Mouse (Mus musculus): ENCODE results near the gene Fam167b. TPM values are rescaled to one million over a fixed set of nuclear protein-coding genes. Genes with fewer than 3 reads are reported as not detected.

The Fam167b gene
- total RNA-seq, 2 experiments from 2014 or later = 0.53 to 0.83 TPM

GRCm38 (mm10) chr4:129609139-129609631 is 30.8 kb upstream of the Fam167b start:
- intact Hi-C loops (cut with DNase I) = loop anchor here (2.0 to 5.0 kb wide), 5 partner anchors 24 to 272 kb away; partner anchors contain the start of genes Rbbp4 and Zbtb8os
- no peak for DNase-seq

- DNase-seq = peak; percentile 79 to 90
- intact Hi-C loops (cut with DNase I) = loop anchor here (2.0 to 5.0 kb wide), 5 partner anchors 24 to 271 kb away; partner anchors contain the start of genes Rbbp4 and Zbtb8os
These were observed 30.2 kb upstream of the Fam167b start for GRCm38 (mm10) chr4:129608426-129609025.

GRCm38 (mm10) chr4:129600233-129601158 is 22.1 kb upstream of the Fam167b start, which contains the start of the genes Eif3i and Tmem234:
TSS of gene Eif3i (minus strand) at chr4:129600648.
TSS of gene Tmem234 (plus strand) at chr4:129600668.
- peak; percentile 83 to 86 for DNase-seq
- intact Hi-C loops (cut with DNase I) = no loop called here

GRCm38 (mm10) chr4:129588865-129589264 is 10.5 kb upstream of the Fam167b start:
- intact Hi-C loops (cut with DNase I) = no loop called here
- DNase-seq = no peak

- no peak for DNase-seq
- intact Hi-C loops (cut with DNase I) = no loop called here
These were observed 8.6 kb upstream of the Fam167b start for GRCm38 (mm10) chr4:129586943-129587342.

- intact Hi-C loops (cut with DNase I) = loop anchor here (2.0 kb wide), 1 partner anchor 23 kb away; no protein-coding TSS in a partner anchor
- DNase-seq = no peak
These were observed 7.4 kb upstream of the Fam167b start for GRCm38 (mm10) chr4:129585773-129586172.

GRCm38 (mm10) chr4:129584884-129585608 is 6.7 kb upstream of the Fam167b start:
- peak; percentile 88 to 92 for DNase-seq
- intact Hi-C loops (cut with DNase I) = loop anchor here (2.0 kb wide), 1 partner anchor 24 kb away; no protein-coding TSS in a partner anchor

- DNase-seq = no peak
- intact Hi-C loops (cut with DNase I) = loop anchor here (2.0 kb wide), 1 partner anchor 24 kb away; no protein-coding TSS in a partner anchor
These were observed 6.0 kb upstream of the Fam167b start for GRCm38 (mm10) chr4:129584370-129584769.

- no peak for DNase-seq
- intact Hi-C loops (cut with DNase I) = no loop called here
These were observed 3.9 kb upstream of the Fam167b start for GRCm38 (mm10) chr4:129582251-129582650.

- DNase-seq = no peak
- intact Hi-C loops (cut with DNase I) = no loop called here
These were observed 2.0 kb upstream of the Fam167b start for GRCm38 (mm10) chr4:129580347-129580746.

GRCm38 (mm10) chr4:129577688-129578087 is 661 bp downstream of the Fam167b start:
- intact Hi-C loops (cut with DNase I) = no loop called here
- DNase-seq = no peak

GRCm38 (mm10) chr4:129576863-129577491 is 1.4 kb downstream of the Fam167b start:
- intact Hi-C loops (cut with DNase I) = no loop called here
- DNase-seq = peak; percentile 69 to 80

- intact Hi-C loops (cut with DNase I) = no loop called here
- no peak for DNase-seq
These were observed 3.0 kb downstream of the Fam167b start for GRCm38 (mm10) chr4:129575171-129575844.

GRCm38 (mm10) chr4:129573430-129573829 is 4.9 kb downstream of the Fam167b start, which contains the start of gene Lck:
TSS of gene Lck (minus strand) at chr4:129573641.
- intact Hi-C loops (cut with DNase I) = no loop called here
- no peak for DNase-seq

GRCm38 (mm10) chr4:129573093-129573370 is 5.3 kb downstream of the Fam167b start:
- DNase-seq = no peak
- intact Hi-C loops (cut with DNase I) = no loop called here

GRCm38 (mm10) chr4:129572236-129573092 is 5.9 kb downstream of the Fam167b start:
- intact Hi-C loops (cut with DNase I) = no loop called here
- no peak for DNase-seq

GRCm38 (mm10) chr4:129571551-129572084 is 6.7 kb downstream of the Fam167b start:
- intact Hi-C loops (cut with DNase I) = no loop called here
- no peak for DNase-seq

- no peak for DNase-seq
- intact Hi-C loops (cut with DNase I) = no loop called here
These were observed 8.3 kb downstream of the Fam167b start for GRCm38 (mm10) chr4:129570028-129570427.
